Mouse (Mus musculus) MEL (cell line): Measurements from ENCODE around the gene Atrnl1. TPM values are rescaled to one million over a fixed set of nuclear protein-coding genes. Genes with fewer than 3 reads are reported as not detected.

Source experiments
- DNase-seq: peaks from one replicate; pipeline ENCODE4 v3.0.0; 2011; ENCODE audit warnings: low read depth, low spot score
- H3K27ac ChIP-seq: 2 replicates; pipeline ENCODE4 v1.5.1; 2012; ENCODE audit warnings: low read depth, mild to moderate bottlenecking, control low read depth, low read length, moderate library complexity; ENCODE audit not compliant: control insufficient read depth
- H3K27me3 ChIP-seq, 2 experiments: fragments of 150-350 bp in 1 of 2; sonication (generic) in 1 of 2; 2 replicates each; pipeline ENCODE4 v1.6.1; 2012; ENCODE audit warnings: low read length in 2 of 2, mild to moderate bottlenecking in 2 of 2, improper control_type of control experiment in 1 of 2, moderate library complexity in 1 of 2; ENCODE audit not compliant: insufficient read depth in 2 of 2, control insufficient read depth in 1 of 2
- H3K36me3 ChIP-seq, 2 experiments: 2 replicates each; pipeline ENCODE4 v1.6.1; 2012 to 2014; ENCODE audit warnings: low read length in 2 of 2, improper control_type of control experiment in 1 of 2, inconsistent platforms in 1 of 2, mild to moderate bottlenecking in 1 of 2; ENCODE audit not compliant: insufficient read depth in 2 of 2, control insufficient read depth in 1 of 2
- H3K4me1 ChIP-seq, 2 experiments: fragments of 150-350 bp in 1 of 2; sonication (generic) in 1 of 2; 2 replicates each; pipeline ENCODE4 v1.6.1; 2012; ENCODE audit warnings: low read length in 2 of 2, improper control_type of control experiment in 1 of 2, mild to moderate bottlenecking in 1 of 2; ENCODE audit not compliant: insufficient read depth in 2 of 2, control insufficient read depth in 1 of 2
- H3K4me3 ChIP-seq, 2 experiments: fragments of 150-350 bp in 1 of 2; sonication (generic) in 1 of 2; 2 replicates each; pipeline ENCODE4 v1.5.1; 2012; ENCODE audit warnings: low read depth in 2 of 2, low read length in 2 of 2, mild to moderate bottlenecking in 2 of 2, moderate library complexity in 2 of 2, control low read depth in 1 of 2, improper control_type of control experiment in 1 of 2; ENCODE audit not compliant: control insufficient read depth in 1 of 2, insufficient read depth in 1 of 2
- H3K79me2 ChIP-seq: 2 replicates; pipeline ENCODE4 v1.6.1; 2012; ENCODE audit warnings: mild to moderate bottlenecking, low read length, moderate library complexity; ENCODE audit not compliant: control insufficient read depth, poor library complexity, insufficient read depth
- H3K9ac ChIP-seq: 2 replicates; pipeline ENCODE4 v1.6.1; 2012; ENCODE audit warnings: low read depth, mild to moderate bottlenecking, control low read depth, low read length, moderate library complexity; ENCODE audit not compliant: control insufficient read depth, poor library complexity, severe bottlenecking
- H3K9me3 ChIP-seq: fragments of 150-350 bp; sonication (generic); replicated peaks from 2 replicates; pipeline ENCODE4 v1.6.1; 2012; ENCODE audit warnings: mild to moderate bottlenecking, low read length, improper control_type of control experiment, moderate library complexity; ENCODE audit not compliant: insufficient read depth
- BHLHE40 ChIP-seq: IDR thresholded peaks from 2 replicates; pipeline ENCODE4 v1.6.1; 2012; ENCODE audit warnings: low read depth, mild to moderate bottlenecking, inconsistent platforms, low read length, improper control_type of control experiment, borderline replicate concordance
- CHD2 ChIP-seq: IDR thresholded peaks from 2 replicates; pipeline ENCODE4 v1.6.1; 2011; ENCODE audit warnings: low read length, improper control_type of control experiment
- E2F4 ChIP-seq: IDR thresholded peaks from 2 replicates; pipeline ENCODE4 v1.6.1; 2011; ENCODE audit warnings: low read depth, low read length, improper control_type of control experiment, borderline replicate concordance
- ELF1 ChIP-seq: IDR thresholded peaks from 2 replicates; pipeline ENCODE4 v1.6.1; 2014; ENCODE audit warnings: low read depth, mild to moderate bottlenecking, inconsistent platforms, low read length, improper control_type of control experiment, moderate library complexity
- ETS1 ChIP-seq: IDR thresholded peaks from 2 replicates; pipeline ENCODE4 v1.6.1; 2012; ENCODE audit warnings: low read depth, mild to moderate bottlenecking, inconsistent platforms, low read length, improper control_type of control experiment, moderate library complexity
- JUND ChIP-seq: IDR thresholded peaks from 2 replicates; pipeline ENCODE4 v1.6.1; 2011; ENCODE audit warnings: low read depth, mild to moderate bottlenecking, improper control_type of control experiment, low read length
- KAT2A ChIP-seq: conservative IDR thresholded peaks from 2 replicates; pipeline ENCODE4 v1.6.1; 2012; ENCODE audit warnings: low read depth, low read length, improper control_type of control experiment, inconsistent platforms
- MAX ChIP-seq: IDR thresholded peaks from 2 replicates; pipeline ENCODE4 v1.6.1; 2011; ENCODE audit warnings: low read length, improper control_type of control experiment
- MAZ ChIP-seq: IDR thresholded peaks from 2 replicates; pipeline ENCODE4 v1.6.1; 2012; ENCODE audit warnings: low read depth, mild to moderate bottlenecking, inconsistent platforms, low read length, improper control_type of control experiment
- MEF2A ChIP-seq: IDR thresholded peaks from 2 replicates; pipeline ENCODE4 v1.6.1; 2014; ENCODE audit warnings: low read depth, mild to moderate bottlenecking, inconsistent platforms, low read length, improper control_type of control experiment; ENCODE audit not compliant: poor library complexity, insufficient replicate concordance, severe bottlenecking; ENCODE audit errors: extremely low read depth
- MXI1 ChIP-seq: IDR thresholded peaks from 2 replicates; pipeline ENCODE4 v1.6.1; 2011; ENCODE audit warnings: mild to moderate bottlenecking, low read depth, low read length, improper control_type of control experiment
- MYB ChIP-seq: IDR thresholded peaks from 2 replicates; pipeline ENCODE4 v1.6.1; 2011; ENCODE audit warnings: mild to moderate bottlenecking, low read depth, low read length, improper control_type of control experiment
- NELFE ChIP-seq: IDR thresholded peaks from 2 replicates; pipeline ENCODE4 v1.6.1; 2011; ENCODE audit warnings: low read depth, low read length, improper control_type of control experiment
- POLR2AphosphoS2 ChIP-seq: IDR thresholded peaks from 2 replicates; pipeline ENCODE4 v1.6.1; 2011; ENCODE audit warnings: low read length, improper control_type of control experiment
- POLR2AphosphoS5 ChIP-seq: IDR thresholded peaks from 2 replicates; pipeline ENCODE4 v1.6.1; 2012; ENCODE audit warnings: low read depth, borderline replicate concordance, mild to moderate bottlenecking, inconsistent platforms, low read length, moderate library complexity, mixed read lengths
- SIN3A ChIP-seq: IDR thresholded peaks from 2 replicates; pipeline ENCODE4 v1.6.1; 2012; ENCODE audit warnings: low read length, improper control_type of control experiment, inconsistent platforms
- SMC3 ChIP-seq: IDR thresholded peaks from 2 replicates; pipeline ENCODE4 v1.6.1; 2011; ENCODE audit warnings: low read depth, low read length, improper control_type of control experiment
- TBP ChIP-seq: IDR thresholded peaks from 2 replicates; pipeline ENCODE4 v1.8.0; 2011; ENCODE audit warnings: low read depth, low read length, improper control_type of control experiment
- TCF12 ChIP-seq: IDR thresholded peaks from 2 replicates; pipeline ENCODE4 v1.6.1; 2014; ENCODE audit warnings: low read depth, mild to moderate bottlenecking, inconsistent platforms, low read length, improper control_type of control experiment, moderate library complexity
- UBTF ChIP-seq: IDR thresholded peaks from 2 replicates; pipeline ENCODE4 v1.6.1; 2012; ENCODE audit warnings: low read depth, mild to moderate bottlenecking, inconsistent platforms, low read length, improper control_type of control experiment, moderate library complexity, borderline replicate concordance; ENCODE audit not compliant: insufficient read depth
- USF1 ChIP-seq: IDR thresholded peaks from 2 replicates; pipeline ENCODE4 v1.6.1; 2014; ENCODE audit warnings: low read depth, mild to moderate bottlenecking, inconsistent platforms, low read length, improper control_type of control experiment, moderate library complexity
- ZC3H11A ChIP-seq: IDR thresholded peaks from 2 replicates; pipeline ENCODE4 v1.6.1; 2012; ENCODE audit warnings: low read depth, mild to moderate bottlenecking, inconsistent platforms, low read length, improper control_type of control experiment
- ZKSCAN1 ChIP-seq: IDR thresholded peaks from 2 replicates; pipeline ENCODE4 v1.6.1; 2012; ENCODE audit warnings: low read depth, mild to moderate bottlenecking, inconsistent platforms, low read length, improper control_type of control experiment, moderate library complexity
- ZMIZ1 ChIP-seq: IDR thresholded peaks from 2 replicates; pipeline ENCODE4 v1.6.1; 2012; ENCODE audit warnings: low read depth, mild to moderate bottlenecking, inconsistent platforms, low read length, improper control_type of control experiment, moderate library complexity
- ZNF384 ChIP-seq: IDR thresholded peaks from 2 replicates; pipeline ENCODE4 v1.6.1; 2012; ENCODE audit warnings: low read depth, mild to moderate bottlenecking, inconsistent platforms, low read length, improper control_type of control experiment
- polyA plus RNA-seq, 2 experiments: library from polyadenylated mRNA; stranded (reverse) in 1 of 2; unstranded in 1 of 2; fragments of >175 nt in 1 of 2; fragments of >200 nt in 1 of 2; gene quantifications; 2 replicates each; pipeline versions ENCODE4 v1.2.1 to v1.2.4; 2012; ENCODE audit warnings: low replicate concordance in 2 of 2, low read depth in 1 of 2; ENCODE audit not compliant: insufficient read length in 2 of 2, insufficient read depth in 1 of 2, missing spikeins in 1 of 2
- total RNA-seq: library from RNA; depleted of rRNA; stranded (reverse); fragments of 300-350 nt; gene quantifications from 2 replicates; pipeline ENCODE4 v1.2.3, GENCODE M21; 2012

Gene Atrnl1
- total and polyA plus RNA-seq, 3 experiments = 6.4 to 8.2 TPM; not detected in 1

GRCm38 (mm10) chr19:58043550-58043949 is 432.7 kb downstream of the Atrnl1 start:
- no peaks in the 10 kb centered on the region for H3K36me3 ChIP-seq
- no peaks in the 10 kb centered on the region for H3K9me3 ChIP-seq
- no peak overlapping the region for H3K4me3 ChIP-seq
- no peaks in the 10 kb centered on the region for H3K27me3 ChIP-seq
- TF ChIP-seq MAX (no peak), USF1 (no peak), UBTF (no peak)
- H3K9ac ChIP-seq = no peak overlapping the region
- H3K4me1 ChIP-seq = no peaks in the 10 kb centered on the region
- H3K27ac ChIP-seq = no peak overlapping the region
- DNase-seq = no peak
- no peaks in the 10 kb centered on the region for H3K79me2 ChIP-seq

DNA sequence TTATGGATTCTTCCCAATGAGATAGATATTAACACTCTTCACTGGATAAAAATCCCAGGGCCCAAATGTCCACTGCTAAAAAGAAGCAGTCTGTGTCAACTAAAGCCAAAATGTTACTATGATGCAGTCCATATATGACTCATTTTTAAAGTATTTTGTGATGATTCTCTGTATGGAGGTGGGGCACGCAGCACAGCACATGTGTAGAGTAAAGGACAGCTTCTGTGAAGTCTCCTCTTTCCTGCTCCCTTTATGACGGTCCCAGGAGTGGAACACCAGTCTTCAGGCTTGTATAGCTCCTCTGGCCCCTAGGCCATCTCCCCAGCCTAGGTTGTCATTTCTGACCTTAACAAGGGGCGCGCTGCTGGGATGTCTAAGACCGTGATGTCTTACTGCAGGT is 434.0 kb downstream of the Atrnl1 start:
- Histone ChIP-seq H3K36me3 (no peaks in the 10 kb centered on the region), H3K79me2 (no peaks in the 10 kb centered on the region), H3K27me3 (no peaks in the 10 kb centered on the region), H3K27ac (no peak overlapping the region), H3K9me3 (no peaks in the 10 kb centered on the region), H3K9ac (no peak overlapping the region), H3K4me3 (no peak overlapping the region), H3K4me1 (no peaks in the 10 kb centered on the region)
- DNase-seq = no peak
- no peak for TF ChIP-seq SMC3
- TF ChIP-seq ELF1 = no peak
- TF ChIP-seq BHLHE40 = no peak
- TF ChIP-seq MXI1 = no peak
- no peak for TF ChIP-seq JUND
- TF ChIP-seq POLR2AphosphoS5 = no peak
- no peak for TF ChIP-seq SIN3A
- TF ChIP-seq ZMIZ1 = no peak
- TF ChIP-seq CHD2 = no peak
- no peak for TF ChIP-seq TCF12
- TF ChIP-seq NELFE = no peak

DNA sequence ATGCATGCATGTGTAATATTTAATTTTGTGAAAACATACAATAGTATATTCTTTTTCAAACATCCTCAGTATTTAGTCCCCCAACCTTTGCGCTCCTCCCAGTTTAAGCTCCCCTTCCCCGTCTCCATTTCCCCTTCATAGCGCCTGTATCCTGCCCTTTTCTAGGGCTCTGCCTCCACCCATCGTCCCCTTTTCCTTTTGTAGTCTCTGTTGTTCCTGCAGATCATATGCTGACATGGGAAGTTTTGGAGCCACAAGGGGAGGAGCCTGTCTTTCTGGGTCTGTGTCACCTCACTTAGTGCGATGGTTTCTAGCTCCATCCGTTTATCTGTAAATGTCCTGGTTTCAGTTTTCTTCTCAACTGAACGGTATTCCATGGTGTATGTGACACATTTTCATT is 435.8 kb downstream of the Atrnl1 start:
- Histone ChIP-seq H3K9ac (no peak overlapping the region), H3K4me1 (no peaks in the 10 kb centered on the region), H3K27ac (no peak overlapping the region)
- TF ChIP-seq TCF12 = no peak
- no peak for TF ChIP-seq ZKSCAN1
- TF ChIP-seq E2F4 = no peak
- TF ChIP-seq SMC3 = no peak
- TF ChIP-seq KAT2A = no peak
- no peak for TF ChIP-seq SIN3A
- TF ChIP-seq USF1 = no peak
- no peak for TF ChIP-seq MAZ
- no peak for TF ChIP-seq ZMIZ1
- no peak for TF ChIP-seq BHLHE40
- TF ChIP-seq ZNF384 = no peak
- TF ChIP-seq ZC3H11A = no peak
- no peak for TF ChIP-seq POLR2AphosphoS2
- TF ChIP-seq JUND = no peak
- no peak for TF ChIP-seq MEF2A
- no peak for TF ChIP-seq ELF1
- TF ChIP-seq MYB = no peak
- no peak for TF ChIP-seq NELFE
- no peak for TF ChIP-seq ETS1
- no peak for TF ChIP-seq TBP
- TF ChIP-seq, all 39 proteins: peak for 0
- no peaks in the 10 kb centered on the region for H3K27me3 ChIP-seq
- H3K36me3 ChIP-seq = no peaks in the 10 kb centered on the region
- DNase-seq = no peak
- no peaks in the 10 kb centered on the region for H3K79me2 ChIP-seq
- no peaks in the 10 kb centered on the region for H3K9me3 ChIP-seq
- no peak overlapping the region for H3K4me3 ChIP-seq
